Mouse (Mus musculus): Measurements from ENCODE around the gene Rrp15. TPM values are rescaled to one million over a fixed set of nuclear protein-coding genes. Genes with fewer than 3 reads are reported as not detected.

Rrp15 gene
- polyA plus RNA-seq, 1 experiment from 2014 or later, result 30.8 TPM

GRCm38 (mm10) chr1:186735537-186735936 is 13.6 kb downstream of the Rrp15 start:
- WGBS, result 96% methylated on average over 5 of the region's 5 CpGs
- H3K4me3 ChIP-seq, result no peak overlapping the region

GRCm38 (mm10) chr1:186733052-186733451 is 16.1 kb downstream of the Rrp15 start:
- Histone ChIP-seq H3K27me3 (no peaks in the 10 kb centered on the region), H3K4me2 (no peak overlapping the region), H3K4me1 (replicated peaks) (no peaks in the 10 kb centered on the region), H3K9ac (no peak overlapping the region), H3K4me3 (no peak overlapping the region), H3K9me3 (no peaks in the 10 kb centered on the region), H3K27ac (replicated peaks) (no peak overlapping the region), H3K36me3 (peaks cover 22% of the 10 kb centered on the region)
- no peak for ATAC-seq (ENCODE audit: low FRiP score, low read depth)
- 97% methylated on average over 8 of the region's 8 CpGs for WGBS

More at GRCm38 (mm10) chr1:186735537-186735936, 13.6 kb downstream of the Rrp15 start:
- Histone ChIP-seq H3K9me3 (no peaks in the 10 kb centered on the region), H3K9ac (no peak overlapping the region), H3K4me1 (replicated peaks) (no peaks in the 10 kb centered on the region), H3K4me2 (no peak overlapping the region), H3K27me3 (no peaks in the 10 kb centered on the region), H3K36me3 (peaks cover 31% of the 10 kb centered on the region), H3K27ac (replicated peaks) (no peak overlapping the region)
- no peak for ATAC-seq (ENCODE audit: low FRiP score, low read depth)

- no peaks in the 10 kb centered on the region for H3K36me3 ChIP-seq
- no peak overlapping the region for H3K4me2 ChIP-seq
- H3K9me3 ChIP-seq, result no peaks in the 10 kb centered on the region
- H3K4me3 ChIP-seq, result no peak overlapping the region
- no peak overlapping the region for H3K27ac ChIP-seq (replicated peaks)
- 81% methylated on average over 4 of the region's 4 CpGs for WGBS
- ATAC-seq (ENCODE audit: low FRiP score, low read depth), result no peak
- no peak overlapping the region for H3K9ac ChIP-seq
- H3K4me1 ChIP-seq (replicated peaks), result no peaks in the 10 kb centered on the region
- H3K27me3 ChIP-seq, result no peaks in the 10 kb centered on the region
These were observed 20.4 kb downstream of the Rrp15 start for GRCm38 (mm10) chr1:186728778-186729177.

GRCm38 (mm10) chr1:186726117-186726516 is 23.0 kb downstream of the Rrp15 start:
- no peaks in the 10 kb centered on the region for H3K36me3 ChIP-seq
- 80% methylated on average over 7 of the region's 7 CpGs for WGBS

GRCm38 (mm10) chr1:186722299-186722698 is 26.9 kb downstream of the Rrp15 start:
- Histone ChIP-seq H3K9ac (no peak overlapping the region), H3K36me3 (peaks cover 12% of the 10 kb centered on the region)
- 84% methylated on average over 9 of the region's 9 CpGs for WGBS

More at GRCm38 (mm10) chr1:186726117-186726516, 23.0 kb downstream of the Rrp15 start:
- Histone ChIP-seq H3K4me3 (no peak overlapping the region), H3K4me1 (replicated peaks) (no peaks in the 10 kb centered on the region), H3K27me3 (no peaks in the 10 kb centered on the region), H3K9me3 (no peaks in the 10 kb centered on the region), H3K27ac (replicated peaks) (no peak overlapping the region), H3K4me2 (no peak overlapping the region), H3K9ac (no peak overlapping the region)
- ATAC-seq (ENCODE audit: low FRiP score, low read depth), result no peak

GRCm38 (mm10) chr1:186721846-186722245 is 27.3 kb downstream of the Rrp15 start:
- H3K27me3 ChIP-seq, result no peaks in the 10 kb centered on the region
- no peak overlapping the region for H3K27ac ChIP-seq (replicated peaks)
- peaks cover 12% of the 10 kb centered on the region for H3K36me3 ChIP-seq
- H3K9ac ChIP-seq, result no peak overlapping the region
- ATAC-seq (ENCODE audit: low FRiP score, low read depth), result peak; percentile 79
- 36% methylated on average over 12 of the region's 12 CpGs for WGBS
- H3K4me2 ChIP-seq, result no peak overlapping the region
- H3K4me1 ChIP-seq (replicated peaks), result no peaks in the 10 kb centered on the region
- no peak overlapping the region for H3K4me3 ChIP-seq
- no peaks in the 10 kb centered on the region for H3K9me3 ChIP-seq

More at GRCm38 (mm10) chr1:186722299-186722698, 26.9 kb downstream of the Rrp15 start:
- no peak; the same call in 1 of the 2 replicates for ATAC-seq (ENCODE audit: low FRiP score, low read depth)
- H3K4me2 ChIP-seq, result no peak overlapping the region
- H3K4me3 ChIP-seq, result no peak overlapping the region
- H3K27me3 ChIP-seq, result no peaks in the 10 kb centered on the region
- H3K27ac ChIP-seq (replicated peaks), result no peak overlapping the region
- H3K4me1 ChIP-seq (replicated peaks), result no peaks in the 10 kb centered on the region
- no peaks in the 10 kb centered on the region for H3K9me3 ChIP-seq

- H3K4me3 ChIP-seq, result no peak overlapping the region
- no peak overlapping the region for H3K27ac ChIP-seq (replicated peaks)
- H3K9me3 ChIP-seq, result no peaks in the 10 kb centered on the region
- ATAC-seq (ENCODE audit: low FRiP score, low read depth), result no peak
- WGBS, result 87% methylated on average over 11 of the region's 11 CpGs
- no peak overlapping the region for H3K9ac ChIP-seq
- H3K4me1 ChIP-seq (replicated peaks), result no peaks in the 10 kb centered on the region
- H3K27me3 ChIP-seq, result no peaks in the 10 kb centered on the region
- no peak overlapping the region for H3K4me2 ChIP-seq
- peaks cover 12% of the 10 kb centered on the region for H3K36me3 ChIP-seq
These were observed 28.0 kb downstream of the Rrp15 start for GRCm38 (mm10) chr1:186721166-186721565.

- Histone ChIP-seq H3K4me2 (no peak overlapping the region), H3K9ac (no peak overlapping the region), H3K27ac (replicated peaks) (no peak overlapping the region), H3K9me3 (no peaks in the 10 kb centered on the region), H3K4me3 (no peak overlapping the region), H3K4me1 (replicated peaks) (no peaks in the 10 kb centered on the region), H3K27me3 (no peaks in the 10 kb centered on the region), H3K36me3 (peaks cover 12% of the 10 kb centered on the region)
- ATAC-seq (ENCODE audit: low FRiP score, low read depth), result no peak
- 91% methylated on average over 9 of the region's 9 CpGs for WGBS
These were observed 29.4 kb downstream of the Rrp15 start for GRCm38 (mm10) chr1:186719708-186720107.

- no peaks in the 10 kb centered on the region for H3K4me1 ChIP-seq (replicated peaks)
- H3K9ac ChIP-seq, result no peak overlapping the region
- no peak overlapping the region for H3K4me3 ChIP-seq
- no peaks in the 10 kb centered on the region for H3K9me3 ChIP-seq
- ATAC-seq (ENCODE audit: low FRiP score, low read depth), result no peak
- no peak overlapping the region for H3K27ac ChIP-seq (replicated peaks)
- no peak overlapping the region for H3K4me2 ChIP-seq
- H3K36me3 ChIP-seq, result peaks cover 12% of the 10 kb centered on the region
- 83% methylated on average over 5 of the region's 5 CpGs for WGBS
- H3K27me3 ChIP-seq, result no peaks in the 10 kb centered on the region
These were observed 30.3 kb downstream of the Rrp15 start for GRCm38 (mm10) chr1:186718881-186719280.

- H3K4me1 ChIP-seq (replicated peaks), result no peaks in the 10 kb centered on the region
- peaks cover 6% of the 10 kb centered on the region for H3K36me3 ChIP-seq
- H3K4me3 ChIP-seq, result no peak overlapping the region
- no peak overlapping the region for H3K9ac ChIP-seq
- ATAC-seq (ENCODE audit: low FRiP score, low read depth), result no peak
- H3K27me3 ChIP-seq, result no peaks in the 10 kb centered on the region
- 84% methylated on average over 17 of the region's 17 CpGs for WGBS
- H3K9me3 ChIP-seq, result no peaks in the 10 kb centered on the region
- no peak overlapping the region for H3K4me2 ChIP-seq
- no peak overlapping the region for H3K27ac ChIP-seq (replicated peaks)
These were observed 33.9 kb downstream of the Rrp15 start for GRCm38 (mm10) chr1:186714980-186715896.

GRCm38 (mm10) chr1:186714215-186714614 is 34.9 kb downstream of the Rrp15 start:
- H3K9me3 ChIP-seq, result no peaks in the 10 kb centered on the region
- H3K4me2 ChIP-seq, result no peak overlapping the region
- no peak for ATAC-seq (ENCODE audit: low FRiP score, low read depth)
- no peaks in the 10 kb centered on the region for H3K4me1 ChIP-seq (replicated peaks)
- no peaks in the 10 kb centered on the region for H3K27me3 ChIP-seq
- H3K27ac ChIP-seq (replicated peaks), result no peak overlapping the region
- H3K36me3 ChIP-seq, result no peaks in the 10 kb centered on the region
- WGBS, result 83% methylated on average over 4 of the region's 4 CpGs
- no peak overlapping the region for H3K9ac ChIP-seq
- H3K4me3 ChIP-seq, result no peak overlapping the region

- Histone ChIP-seq H3K4me3 (no peak overlapping the region), H3K36me3 (no peaks in the 10 kb centered on the region), H3K9ac (no peak overlapping the region), H3K9me3 (no peaks in the 10 kb centered on the region), H3K4me1 (replicated peaks) (no peaks in the 10 kb centered on the region), H3K4me2 (no peak overlapping the region), H3K27ac (replicated peaks) (no peak overlapping the region), H3K27me3 (no peaks in the 10 kb centered on the region)
- under 1% methylated on average over 3 of the region's 3 CpGs for WGBS
- ATAC-seq (ENCODE audit: low FRiP score, low read depth), result no peak
These were observed 36.2 kb downstream of the Rrp15 start for GRCm38 (mm10) chr1:186712802-186713471.
